Mouse (Mus musculus): ENCODE results near the gene Gm28870. TPM values are rescaled to one million over a fixed set of nuclear protein-coding genes. Genes with fewer than 3 reads are reported as not detected.
"Not testable (repeated sequence)": the region's sequence is repeated elsewhere in the genome, so short reads cannot be mapped to it uniquely, and the experiment has no call there.

Gm28870 gene
- 0.76 TPM in 1 of 2 replicates, not detected in the other for polyA plus RNA-seq (2012; rRNA removed)

DNA sequence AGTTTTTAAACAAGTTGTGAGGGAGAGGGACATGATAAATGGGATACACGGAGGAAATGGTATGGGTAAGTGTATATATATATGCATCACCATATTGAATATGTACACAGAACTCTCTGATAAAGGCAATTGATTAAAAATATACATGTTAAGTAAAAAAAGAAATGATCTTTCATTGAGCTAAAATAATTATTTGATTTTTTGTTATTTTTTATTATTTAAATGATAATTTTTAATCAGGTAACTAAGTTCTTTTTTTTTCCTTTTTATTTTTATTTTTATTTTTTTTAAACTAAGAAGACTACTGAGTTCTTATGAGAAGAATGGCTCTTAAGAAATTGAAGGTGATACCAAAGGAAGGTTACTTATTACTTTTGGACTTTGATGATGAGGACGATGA lies at the start of gene Gm28870:
Gene Gm28870, plus strand, starts transcription at position 301 of the 400 bp plus-strand sequence.
- H3K27ac ChIP-seq (ENCODE audit: control insufficient read depth, insufficient read depth, low read depth, low read length); H3K4me1 ChIP-seq (ENCODE audit: control insufficient read depth, insufficient read depth, low read length); H3K27me3 ChIP-seq (ENCODE audit: control insufficient read depth, insufficient read depth, low read length); H3K36me3 ChIP-seq (ENCODE audit: control insufficient read depth, insufficient read depth, low read length); H3K4me3 ChIP-seq (ENCODE audit: control insufficient read depth, low read depth, low read length): not testable (repeated sequence)
